Mouse (Mus musculus): ENCODE measurements around the gene Ablim1. TPM values are rescaled to one million over a fixed set of nuclear protein-coding genes. Genes with fewer than 3 reads are reported as not detected.

Gene Ablim1
- polyA plus RNA-seq, 1 experiment from 2014 or later: 40.5 TPM

GRCm38 (mm10) chr19:57119661-57120060, 195.1 kb downstream of the Ablim1 start:
- WGBS: 49% methylated on average over 3 of the region's 3 CpGs
- peak overlapping the region; percentile 61; the same call in 1 of the 2 replicates for H3K4me2 ChIP-seq (ENCODE audit: low read length)
- no peaks in the 10 kb centered on the region for H3K27me3 ChIP-seq (ENCODE audit: insufficient read depth, low read length)
- TF ChIP-seq CTCF (IDR thresholded peaks at IDR 0.05; ENCODE audit: low read depth): no peak
- no peaks in the 10 kb centered on the region for H3K36me3 ChIP-seq (ENCODE audit: insufficient read depth, low read length)
- ATAC-seq (replicated peaks; ENCODE audit: low FRiP score, low read depth) (no peak), DNase-seq (ENCODE audit: low spot score) (no peak)
- peak overlapping the region; percentile 33; the same call in 1 of the 2 replicates for H3K27ac ChIP-seq
- no peaks in the 10 kb centered on the region for H3K9me3 ChIP-seq (replicated peaks; ENCODE audit: low read length)
- H3K9ac ChIP-seq (ENCODE audit: low read depth, low read length): no peak overlapping the region
- no peak overlapping the region for H3K4me3 ChIP-seq (replicated peaks; ENCODE audit: low read depth, low read length)
- H3K4me1 ChIP-seq (replicated peaks; ENCODE audit: insufficient read depth, low read length): peaks cover 46% of the 10 kb centered on the region

- H3K27ac ChIP-seq: peak overlapping the region; percentile 88
- WGBS: 32% methylated on average over 22 of the region's 22 CpGs
- no peaks in the 10 kb centered on the region for H3K36me3 ChIP-seq (ENCODE audit: insufficient read depth, low read length)
- no peaks in the 10 kb centered on the region for H3K9me3 ChIP-seq (replicated peaks; ENCODE audit: low read length)
- H3K9ac ChIP-seq (ENCODE audit: low read depth, low read length): peak overlapping the region; percentile 56; the same call in 1 of the 2 replicates
- H3K4me2 ChIP-seq (ENCODE audit: low read length): peak overlapping the region; percentile 61
- TF ChIP-seq CTCF (IDR thresholded peaks at IDR 0.05; ENCODE audit: low read depth): no peak; the same call in 1 of the 2 replicates
- peaks cover 40% of the 10 kb centered on the region for H3K4me1 ChIP-seq (replicated peaks; ENCODE audit: insufficient read depth, low read length)
- H3K4me3 ChIP-seq (replicated peaks; ENCODE audit: low read depth, low read length): peak overlapping the region; percentile 33
- ATAC-seq (replicated peaks; ENCODE audit: low FRiP score, low read depth) (peak; percentile 72), DNase-seq (ENCODE audit: low spot score) (peak; percentile 93)
- H3K27me3 ChIP-seq (ENCODE audit: insufficient read depth, low read length): no peaks in the 10 kb centered on the region
Observed at GRCm38 (mm10) chr19:57118785-57119565, 195.7 kb downstream of the Ablim1 start.

GRCm38 (mm10) chr19:57117751-57118150, 197.0 kb downstream of the Ablim1 start:
- Histone ChIP-seq H3K27ac (no peak overlapping the region), H3K4me1 (replicated peaks; ENCODE audit: insufficient read depth, low read length) (peaks cover 28% of the 10 kb centered on the region; the same call in 1 of the 2 replicates), H3K4me3 (replicated peaks; ENCODE audit: low read depth, low read length) (peak overlapping the region; percentile 33), H3K9me3 (replicated peaks; ENCODE audit: low read length) (no peaks in the 10 kb centered on the region), H3K27me3 (ENCODE audit: insufficient read depth, low read length) (no peaks in the 10 kb centered on the region), H3K9ac (ENCODE audit: low read depth, low read length) (no peak overlapping the region), H3K36me3 (ENCODE audit: insufficient read depth, low read length) (no peaks in the 10 kb centered on the region), H3K4me2 (ENCODE audit: low read length) (peak overlapping the region; percentile 61)
- TF ChIP-seq CTCF (IDR thresholded peaks at IDR 0.05; ENCODE audit: low read depth): no peak
- WGBS: 39% methylated on average over 6 of the region's 6 CpGs
- DNase-seq (ENCODE audit: low spot score): no peak
- no peak for ATAC-seq (replicated peaks; ENCODE audit: low FRiP score, low read depth)

- H3K4me3 ChIP-seq (replicated peaks; ENCODE audit: low read depth, low read length): peak overlapping the region; percentile 33
- WGBS: 14% methylated on average over 7 of the region's 7 CpGs
- H3K4me2 ChIP-seq (ENCODE audit: low read length): peak overlapping the region; percentile 61
- H3K36me3 ChIP-seq (ENCODE audit: insufficient read depth, low read length): no peaks in the 10 kb centered on the region
- ATAC-seq (replicated peaks; ENCODE audit: low FRiP score, low read depth) (no peak), DNase-seq (ENCODE audit: low spot score) (no peak)
- no peak overlapping the region; the same call in 1 of the 2 replicates for H3K9ac ChIP-seq (ENCODE audit: low read depth, low read length)
- no peak for TF ChIP-seq CTCF (IDR thresholded peaks at IDR 0.05; ENCODE audit: low read depth)
- H3K27me3 ChIP-seq (ENCODE audit: insufficient read depth, low read length): no peaks in the 10 kb centered on the region
- H3K9me3 ChIP-seq (replicated peaks; ENCODE audit: low read length): no peaks in the 10 kb centered on the region
- H3K27ac ChIP-seq: peak overlapping the region; percentile 57
- H3K4me1 ChIP-seq (replicated peaks; ENCODE audit: insufficient read depth, low read length): peaks cover 28% of the 10 kb centered on the region; the same call in 1 of the 2 replicates
Observed at GRCm38 (mm10) chr19:57116871-57117501, 197.7 kb downstream of the Ablim1 start.

- Histone ChIP-seq H3K27me3 (ENCODE audit: insufficient read depth, low read length) (no peaks in the 10 kb centered on the region), H3K4me1 (replicated peaks; ENCODE audit: insufficient read depth, low read length) (peaks cover 28% of the 10 kb centered on the region; the same call in 1 of the 2 replicates), H3K36me3 (ENCODE audit: insufficient read depth, low read length) (no peaks in the 10 kb centered on the region), H3K4me3 (replicated peaks; ENCODE audit: low read depth, low read length) (no peak overlapping the region), H3K9me3 (replicated peaks; ENCODE audit: low read length) (no peaks in the 10 kb centered on the region), H3K27ac (0 out of 2 replicates have a peak overlapping the region, but pooled peaks have one; percentile 36), H3K9ac (ENCODE audit: low read depth, low read length) (no peak overlapping the region), H3K4me2 (ENCODE audit: low read length) (no peak overlapping the region)
- no peak; the same call in 1 of the 2 replicates for TF ChIP-seq CTCF (IDR thresholded peaks at IDR 0.05; ENCODE audit: low read depth)
- no peak for ATAC-seq (replicated peaks; ENCODE audit: low FRiP score, low read depth)
- 36% methylated on average over 5 of the region's 5 CpGs for WGBS
- DNase-seq (ENCODE audit: low spot score): no peak
Observed at GRCm38 (mm10) chr19:57115670-57116069, 199.0 kb downstream of the Ablim1 start.

GRCm38 (mm10) chr19:57114951-57115350, 199.8 kb downstream of the Ablim1 start:
- Histone ChIP-seq H3K36me3 (ENCODE audit: insufficient read depth, low read length) (no peaks in the 10 kb centered on the region), H3K27ac (no peak overlapping the region), H3K4me2 (ENCODE audit: low read length) (no peak overlapping the region), H3K9me3 (replicated peaks; ENCODE audit: low read length) (no peaks in the 10 kb centered on the region), H3K4me1 (replicated peaks; ENCODE audit: insufficient read depth, low read length) (peaks cover 28% of the 10 kb centered on the region; the same call in 1 of the 2 replicates), H3K27me3 (ENCODE audit: insufficient read depth, low read length) (no peaks in the 10 kb centered on the region), H3K4me3 (replicated peaks; ENCODE audit: low read depth, low read length) (no peak overlapping the region), H3K9ac (ENCODE audit: low read depth, low read length) (no peak overlapping the region)
- no peak for DNase-seq (ENCODE audit: low spot score)
- 45% methylated on average over 5 of the region's 5 CpGs for WGBS
- no peak for ATAC-seq (replicated peaks; ENCODE audit: low FRiP score, low read depth)
- TF ChIP-seq CTCF (IDR thresholded peaks at IDR 0.05; ENCODE audit: low read depth): no peak
